Mouse (Mus musculus): ENCODE measurements around the gene Drd1. TPM values are rescaled to one million over a fixed set of nuclear protein-coding genes. Genes with fewer than 3 reads are reported as not detected.

Gene Drd1
- total RNA-seq, 2 experiments from 2014 or later = 0.41 to 1.0 TPM

Other genes starting within 250 kb of the Drd1 start
- 1 to 10 TPM; 6.9 to 9.9 TPM for gene Sfxn1, start 16.2 kb upstream of the Drd1 start, total RNA-seq (2021)
- gene Hrh2, start 136.4 kb upstream of the Drd1 start, total RNA-seq (2021) = under 1 TPM; 0.07 to 0.10 TPM

All from heart, postnatal 14 days (tissue).